Mouse (Mus musculus): ENCODE data around the gene Bbox1.

- no peak for TF ChIP-seq CTCF (conservative IDR thresholded peaks at IDR 0.05 in 1 of 2, IDR thresholded peaks at IDR 0.05 in 1 of 2; ENCODE audit: low read depth in 2 of 2, low read length in 2 of 2)
- no peak for TF ChIP-seq JUND (conservative IDR thresholded peaks at IDR 0.05; ENCODE audit: low read depth, low read length)
- no peak for TF ChIP-seq POLR2A (IDR thresholded peaks at IDR 0.05; ENCODE audit: low read depth, low read length)
- TF ChIP-seq USF1 (IDR thresholded peaks at IDR 0.05; ENCODE audit: low read depth, low read length) = no peak
- no peak for TF ChIP-seq E2F4 (IDR thresholded peaks at IDR 0.05; ENCODE audit: insufficient replicate concordance, low read depth, low read length)
These were observed 13.0 kb downstream of the Bbox1 start for GRCm38 (mm10) chr2:110301314-110301713.
